Mouse (Mus musculus): ENCODE results near the gene Olfr1129. TPM values are rescaled to one million over a fixed set of nuclear protein-coding genes. Genes with fewer than 3 reads are reported as not detected.

Olfr1129 gene
- not detected for polyA plus RNA-seq (2017; shearing (Covaris generic))

DNA sequence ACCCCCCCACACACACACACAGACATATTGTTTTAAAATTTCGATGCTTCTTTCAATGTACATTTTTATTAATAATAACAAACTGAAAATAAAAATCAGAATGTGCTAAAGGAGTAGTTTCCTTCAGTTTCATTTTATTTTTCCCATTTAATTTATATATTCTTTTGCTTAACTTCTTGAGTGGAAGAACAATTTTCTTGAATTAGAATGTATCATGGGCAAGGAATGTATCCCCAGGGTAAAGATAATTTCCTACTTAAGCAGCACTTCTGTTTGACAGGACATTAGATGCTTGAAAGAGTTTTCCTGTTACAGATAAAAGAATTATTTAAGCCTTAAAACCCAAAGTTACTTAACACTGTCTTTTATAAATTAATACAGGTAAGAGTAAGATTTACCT, at the start of gene Olfr1129:
Gene Olfr1129 (plus strand): TSS at position 301 of the 400 bp plus-strand sequence.

DNA sequence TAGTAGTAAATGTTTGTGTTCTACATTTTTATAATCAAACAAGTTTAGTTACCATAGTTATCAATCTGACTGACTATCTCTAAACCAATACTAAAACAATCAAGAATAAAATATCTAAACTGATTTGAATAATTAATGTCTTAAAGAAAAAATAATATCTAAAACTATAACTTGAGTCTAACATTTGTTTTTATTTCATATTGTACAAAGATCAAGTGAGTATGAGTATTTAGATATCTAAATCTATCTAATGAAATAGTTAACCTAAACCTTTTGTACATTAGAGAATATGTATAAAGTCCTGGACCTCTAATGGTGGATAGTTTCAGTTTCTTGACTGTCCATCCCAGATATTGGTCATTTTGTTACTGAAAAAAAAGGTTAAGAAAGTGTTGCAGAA, 42.2 kb upstream of the Olfr1129 start, which contains the start of gene Olfr153:
Gene Olfr153 (plus strand): TSS at position 301 of the 400 bp plus-strand sequence.

DNA sequence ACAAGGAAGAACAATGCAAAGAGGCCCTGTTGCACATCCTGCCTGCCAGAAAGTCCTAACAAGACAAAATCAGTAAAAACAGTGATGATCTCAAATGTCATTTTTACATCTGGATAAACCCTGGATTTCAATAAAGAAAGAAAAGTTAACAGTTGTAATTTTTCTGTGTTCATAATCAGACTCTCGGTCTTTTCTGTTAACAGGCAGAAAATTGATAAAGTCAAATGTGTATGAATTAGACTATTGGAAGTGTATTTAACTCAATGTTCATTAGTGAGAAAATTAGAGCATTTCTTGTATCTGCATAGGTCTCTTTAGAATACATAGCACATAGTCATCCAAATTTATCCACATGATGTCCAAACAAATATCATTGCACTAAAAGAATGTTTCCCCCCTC, 28.3 kb upstream of the Olfr1129 start, which contains the start of gene Olfr1128:
Gene Olfr1128 (minus strand): TSS at position 101 of the 400 bp plus-strand sequence.

DNA sequence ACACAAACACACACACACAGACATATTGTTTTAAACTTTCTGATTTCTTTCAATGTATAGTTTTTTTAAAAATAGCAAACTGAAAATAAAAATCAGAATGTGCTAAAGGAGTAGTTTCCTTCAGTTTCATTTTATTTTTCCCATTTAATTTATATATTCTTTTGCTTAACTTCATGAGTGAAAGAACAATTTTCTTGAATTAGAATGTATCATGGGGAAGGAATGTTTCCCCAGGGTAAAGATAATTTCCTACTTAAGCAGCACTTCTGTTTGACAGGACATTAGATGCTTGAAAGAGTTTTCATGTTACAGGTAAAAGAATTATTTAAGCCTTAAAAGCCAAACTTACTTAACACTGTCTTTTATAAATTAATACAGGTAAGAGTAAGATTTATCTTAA, 32.2 kb downstream of the Olfr1129 start, which contains the start of gene Olfr1130:
Gene Olfr1130 (plus strand): TSS at position 301 of the 400 bp plus-strand sequence.

DNA sequence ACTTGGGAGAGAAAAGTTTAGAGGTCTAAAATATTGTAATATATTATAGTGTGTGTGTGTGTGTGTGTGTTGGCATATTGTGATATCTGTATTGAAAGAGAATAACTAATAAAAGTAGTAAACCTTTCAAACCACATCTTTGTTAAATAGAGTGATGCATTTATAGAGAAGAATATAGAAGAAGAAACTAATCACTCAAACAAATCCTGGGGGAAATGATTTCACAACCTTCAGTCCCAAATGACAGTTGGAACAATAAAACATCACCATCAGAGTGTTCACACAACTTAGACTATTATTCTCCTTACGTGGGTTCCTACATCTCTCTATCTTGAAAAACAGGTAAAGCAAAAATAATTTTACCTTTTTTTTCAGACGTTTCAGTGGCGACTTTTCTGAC, 53.1 kb downstream of the Olfr1129 start, which contains the start of gene Olfr1131:
Gene Olfr1131 (plus strand): TSS at position 301 of the 400 bp plus-strand sequence.

Other genes with a start within 250 kb of the Olfr1129 start
- not detected for gene Olfr1120, start 219.1 kb upstream of the Olfr1129 start, polyA plus RNA-seq (2017; shearing (Covaris generic))
- not detected for gene Olfr1121, start 204.0 kb upstream of the Olfr1129 start, polyA plus RNA-seq (2017; shearing (Covaris generic))
- not detected for gene Olfr1122, start 188.1 kb upstream of the Olfr1129 start, polyA plus RNA-seq (2017; shearing (Covaris generic))
- not detected for gene Olfr1123, start 157.3 kb upstream of the Olfr1129 start, polyA plus RNA-seq (2017; shearing (Covaris generic))
- gene Olfr1124, start 143.6 kb upstream of the Olfr1129 start, polyA plus RNA-seq (2017; shearing (Covaris generic)): not detected
- gene Olfr1126, start 119.9 kb upstream of the Olfr1129 start, polyA plus RNA-seq (2017; shearing (Covaris generic)): not detected
- gene Pramel7, start 76.8 kb upstream of the Olfr1129 start, polyA plus RNA-seq (2017; shearing (Covaris generic)): not detected
- not detected for gene Pramel6, start 67.3 kb upstream of the Olfr1129 start, polyA plus RNA-seq (2017; shearing (Covaris generic))
- gene Olfr153, start 42.1 kb upstream of the Olfr1129 start, polyA plus RNA-seq (2017; shearing (Covaris generic)): not detected
- gene Olfr1128, start 28.4 kb upstream of the Olfr1129 start, polyA plus RNA-seq (2017; shearing (Covaris generic)): not detected
- gene Olfr1130, start 32.3 kb downstream of the Olfr1129 start, polyA plus RNA-seq (2017; shearing (Covaris generic)): not detected
- not detected for gene Olfr1131, start 53.2 kb downstream of the Olfr1129 start, polyA plus RNA-seq (2017; shearing (Covaris generic))
- not detected for gene Olfr1132, start 63.6 kb downstream of the Olfr1129 start, polyA plus RNA-seq (2017; shearing (Covaris generic))
- gene Olfr1133, start 73.5 kb downstream of the Olfr1129 start, polyA plus RNA-seq (2017; shearing (Covaris generic)): not detected
- gene Olfr1134, start 84.6 kb downstream of the Olfr1129 start, polyA plus RNA-seq (2017; shearing (Covaris generic)): not detected
- not detected for gene Olfr1135, start 99.8 kb downstream of the Olfr1129 start, polyA plus RNA-seq (2017; shearing (Covaris generic))
- gene Olfr1136, start 120.0 kb downstream of the Olfr1129 start, polyA plus RNA-seq (2017; shearing (Covaris generic)): not detected
- gene Olfr1137, start 139.3 kb downstream of the Olfr1129 start, polyA plus RNA-seq (2017; shearing (Covaris generic)): not detected
- not detected for gene Olfr1138, start 166.1 kb downstream of the Olfr1129 start, polyA plus RNA-seq (2017; shearing (Covaris generic))
- gene Olfr1140, start 169.8 kb downstream of the Olfr1129 start, polyA plus RNA-seq (2017; shearing (Covaris generic)): not detected
- gene Olfr1141, start 180.1 kb downstream of the Olfr1129 start, polyA plus RNA-seq (2017; shearing (Covaris generic)): not detected
- gene Olfr152, start 205.6 kb downstream of the Olfr1129 start, polyA plus RNA-seq (2017; shearing (Covaris generic)): not detected
- gene Olfr1143, start 226.7 kb downstream of the Olfr1129 start, polyA plus RNA-seq (2017; shearing (Covaris generic)): not detected
- gene Olfr1145, start 235.9 kb downstream of the Olfr1129 start, polyA plus RNA-seq (2017; shearing (Covaris generic)): not detected